In genomic region chr11:64842775-64843530, GRCm38 (mm10) we compare ENCODE assay signal across 13 mouse cellular contexts.
DNase-seq lines count a peak whose midpoint lies in the region; ATAC-seq and TF ChIP-seq lines count a peak whose summit lies in the region.
"Had no signal": no experiment of that assay in that cellular context is flagged by ENCODE, and none has a peak within 500 bp of the region (broad histone marks: within the 10 kb centered on the region; RNA-seq: fewer than 3 reads in every experiment).

No protein-coding gene starts in this region.

- no peaks in the 10 kb centered on the region for H3K36me3 ChIP-seq in intestine, embryonic 16.5 days (ENCODE audit: control insufficient read depth, insufficient read depth, low read length)
- no peaks in the 10 kb centered on the region for H3K36me3 ChIP-seq in liver, embryonic 15.5 days (replicated peaks)
- H3K36me3 ChIP-seq in stomach, embryonic 16.5 days (ENCODE audit: control insufficient read depth, insufficient read depth, low read length) = no peaks in the 10 kb centered on the region
- H3K36me3 ChIP-seq in forebrain, embryonic 12.5 days (replicated peaks) = no peaks in the 10 kb centered on the region
- H3K36me3 ChIP-seq: G1E had no signal

- H3K9me3 ChIP-seq in intestine, embryonic 16.5 days (ENCODE audit: control insufficient read depth, low read length) = no peaks in the 10 kb centered on the region
- H3K9me3 ChIP-seq in liver, embryonic 15.5 days (replicated peaks) = no peaks in the 10 kb centered on the region
- no peaks in the 10 kb centered on the region for H3K9me3 ChIP-seq in stomach, embryonic 16.5 days (replicated peaks; ENCODE audit: control insufficient read depth, low read length)
- H3K9me3 ChIP-seq in forebrain, embryonic 12.5 days = no peaks in the 10 kb centered on the region

- no peak overlapping the region for H3K27ac ChIP-seq in intestine, embryonic 16.5 days (ENCODE audit: low read length)
- peak overlapping the region; percentile 90 for H3K27ac ChIP-seq in liver, embryonic 15.5 days (replicated peaks)
- peak overlapping the region; percentile 21; the same call in 1 of the 2 replicates for H3K27ac ChIP-seq in stomach, embryonic 16.5 days (ENCODE audit: low read length)
- H3K27ac ChIP-seq in forebrain, embryonic 12.5 days = no peak overlapping the region
- H3K27ac ChIP-seq: kidney, postnatal 0 days had no signal

- H3K4me2 ChIP-seq in intestine, embryonic 16.5 days (ENCODE audit: low read depth, low read length) = peak overlapping the region; percentile 16; the same call in 1 of the 2 replicates
- H3K4me2 ChIP-seq in liver, embryonic 15.5 days = peak overlapping the region; percentile 58
- peak overlapping the region; percentile 22 for H3K4me2 ChIP-seq in stomach, embryonic 16.5 days (ENCODE audit: low read depth, low read length)
- H3K4me2 ChIP-seq in forebrain, embryonic 12.5 days = no peak overlapping the region

- H3K4me3 ChIP-seq in lung, adult 2 months (replicated peaks; ENCODE audit: extremely low read depth, low read depth, low read length) = no peak overlapping the region
- H3K4me3 ChIP-seq in intestine, embryonic 16.5 days (ENCODE audit: low read length) = no peak overlapping the region
- peak overlapping the region; percentile 44 for H3K4me3 ChIP-seq in liver, embryonic 15.5 days (replicated peaks)
- no peak overlapping the region for H3K4me3 ChIP-seq in stomach, embryonic 16.5 days (replicated peaks; ENCODE audit: low read length)
- H3K4me3 ChIP-seq in forebrain, embryonic 12.5 days (replicated peaks) = no peak overlapping the region

- H3K27me3 ChIP-seq in intestine, embryonic 16.5 days (replicated peaks; ENCODE audit: control insufficient read depth, insufficient read depth, low read length) = no peaks in the 10 kb centered on the region
- no peaks in the 10 kb centered on the region for H3K27me3 ChIP-seq in liver, embryonic 15.5 days
- H3K27me3 ChIP-seq in stomach, embryonic 16.5 days (ENCODE audit: control insufficient read depth, insufficient read depth, low read length) = no peaks in the 10 kb centered on the region
- peaks cover 5% of the 10 kb centered on the region; the same call in 1 of the 2 replicates for H3K27me3 ChIP-seq in forebrain, embryonic 12.5 days

- no peak overlapping the region for H3K9ac ChIP-seq in intestine, embryonic 16.5 days (ENCODE audit: low read depth, low read length)
- H3K9ac ChIP-seq in liver, embryonic 15.5 days = peak overlapping the region; percentile 46
- no peak overlapping the region for H3K9ac ChIP-seq in stomach, embryonic 16.5 days (ENCODE audit: low read length)
- no peak overlapping the region for H3K9ac ChIP-seq in forebrain, embryonic 12.5 days

- ATAC-seq in intestine, embryonic 16.5 days = 0 out of 2 replicates have a peak, but pooled peaks have one; percentile 36
- peak; percentile 74 for ATAC-seq in liver, embryonic 15.5 days (ENCODE audit: insufficient read depth)
- peak; percentile 87 for ATAC-seq in stomach, embryonic 16.5 days (ENCODE audit: insufficient read depth, low FRiP score)
- ATAC-seq in forebrain, embryonic 12.5 days (ENCODE audit: low FRiP score) = no peak
- ATAC-seq: hindbrain, embryonic 16.5 days had no signal

- DNase-seq in lung, adult 2 months = peak; percentile 7
- DNase-seq in lung, postnatal 4 days = no peak
- DNase-seq in cerebellum, postnatal 14 days = no peak
- DNase-seq in kidney, adult 9 months = no peak
- DNase-seq: cerebellum, adult 18-20 months; gastrocnemius, postnatal 36 days had no signal

- TF ChIP-seq POLR2A in lung, adult 2 months (IDR thresholded peaks at IDR 0.05; ENCODE audit: borderline replicate concordance, extremely low read depth, low read depth, low read length) = no peak

- TF ChIP-seq CTCF in lung, adult 2 months (IDR thresholded peaks at IDR 0.05; ENCODE audit: insufficient read depth, low read length) = no peak

- 27% methylated on average over 18 of the region's 18 CpGs for WGBS in lung, adult 2 months
- 28% methylated on average over 18 of the region's 18 CpGs for WGBS in intestine, embryonic 16.5 days
- WGBS in liver, embryonic 15.5 days (ENCODE audit: insufficient replicate concordance) = 67% methylated on average over 18 of the region's 18 CpGs
- WGBS in stomach, embryonic 16.5 days = 17% methylated on average over 18 of the region's 18 CpGs
- WGBS in forebrain, embryonic 12.5 days = 81% methylated on average over 18 of the region's 18 CpGs

- H3K4me1 ChIP-seq in lung, adult 2 months (ENCODE audit: control insufficient read depth, insufficient read depth, low read length) = no peaks in the 10 kb centered on the region
- no peaks in the 10 kb centered on the region for H3K4me1 ChIP-seq in intestine, embryonic 16.5 days (ENCODE audit: control insufficient read depth, insufficient read depth, low read length)
- H3K4me1 ChIP-seq in liver, embryonic 15.5 days (replicated peaks) = peaks cover 47% of the 10 kb centered on the region
- no peaks in the 10 kb centered on the region for H3K4me1 ChIP-seq in stomach, embryonic 16.5 days (ENCODE audit: control insufficient read depth, insufficient read depth, low read length)
- no peaks in the 10 kb centered on the region for H3K4me1 ChIP-seq in forebrain, embryonic 12.5 days

Comparison
In these comparisons a context has a peak if more than half of its experiments do, and no peak if none do; other contexts are left out.
1. H3K27ac ChIP-seq: peak in liver, embryonic 15.5 days (single experiment) and stomach, embryonic 16.5 days (single experiment); none in intestine, embryonic 16.5 days (single experiment) and forebrain, embryonic 12.5 days (single experiment).